Mouse (Mus musculus): Measurements from ENCODE around the gene Kirrel3.
A peak's percentile ranks its signal among the peaks of the same experiment; 100 is the strongest.

Kirrel3 gene

GRCm38 (mm10) chr9:34485759-34486431 lies at the start of gene Kirrel3:
Gene Kirrel3, plus strand, starts transcription at chr9:34485894.
- DNase-seq (ENCODE audit: low spot score): peak; percentile 50

GRCm38 (mm10) chr9:34440721-34441120 lies 45.0 kb upstream of the Kirrel3 start:
- no peak for DNase-seq (ENCODE audit: low spot score)

GRCm38 (mm10) chr9:34443950-34444349 lies 41.7 kb upstream of the Kirrel3 start:
- no peak for DNase-seq (ENCODE audit: low spot score)

DNA sequence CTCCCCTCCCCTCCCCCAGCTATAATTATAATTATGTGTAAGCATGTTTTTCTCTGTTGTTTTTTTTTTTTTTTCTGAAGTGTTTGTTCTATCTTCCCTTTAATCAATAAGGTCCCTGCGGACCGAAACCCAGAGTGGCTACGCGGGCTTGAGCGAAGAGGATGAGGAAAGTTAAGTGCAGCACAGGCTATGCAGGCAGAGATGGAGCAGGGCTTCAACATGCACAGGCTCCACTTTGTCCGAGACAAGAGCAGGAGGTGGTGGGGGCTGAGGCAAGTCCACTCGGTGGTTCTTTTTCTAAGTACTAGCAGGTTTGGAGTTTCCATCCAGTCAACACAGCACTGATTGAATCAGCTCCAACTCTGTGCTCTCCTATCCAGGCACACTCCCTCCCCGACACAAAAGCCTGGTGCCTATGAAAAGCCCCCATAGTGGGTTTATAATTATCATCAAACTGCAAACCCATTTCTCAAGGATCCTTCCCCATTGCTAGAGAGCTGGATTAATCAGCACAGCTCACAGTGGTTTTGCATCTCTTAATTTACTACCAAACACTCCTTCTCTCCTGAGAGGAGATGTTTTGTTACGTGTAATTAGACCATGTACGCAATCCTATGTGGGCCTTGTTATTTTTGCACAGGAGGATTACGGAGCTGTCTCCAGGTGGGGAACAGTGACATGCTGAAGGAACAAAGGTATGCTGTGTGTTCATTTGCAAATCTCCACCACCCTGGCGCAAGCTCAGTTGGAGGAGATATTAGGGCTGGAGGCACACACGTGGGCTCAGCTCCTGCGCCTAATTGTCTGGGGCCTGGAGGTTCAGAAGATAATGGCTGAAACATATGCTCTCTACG lies 39.0 kb upstream of the Kirrel3 start:
- no peak for DNase-seq (ENCODE audit: low spot score)

DNA sequence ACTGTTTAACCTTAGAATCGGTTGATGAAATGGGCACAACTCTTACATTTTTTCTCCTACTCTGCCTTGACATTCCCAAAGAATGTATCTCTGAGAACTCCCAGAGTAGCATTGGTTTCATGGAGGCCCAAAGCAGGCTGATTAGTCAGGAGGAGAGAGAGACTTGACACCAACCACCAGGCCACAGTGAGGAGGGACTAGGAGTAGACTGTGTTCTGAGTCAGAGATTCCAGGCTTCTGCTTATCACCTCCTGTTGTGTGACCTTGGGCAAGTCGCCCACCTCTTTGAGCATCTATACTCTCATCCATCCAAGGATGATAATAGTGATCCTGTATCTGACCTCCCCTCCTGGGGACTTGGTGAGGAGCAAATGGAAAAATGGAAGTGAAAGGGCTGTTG lies 38.0 kb upstream of the Kirrel3 start:
- DNase-seq (ENCODE audit: low spot score): no peak

- no peak for DNase-seq (ENCODE audit: low spot score)
Measured at GRCm38 (mm10) chr9:34448467-34448866, 37.2 kb upstream of the Kirrel3 start.

DNA sequence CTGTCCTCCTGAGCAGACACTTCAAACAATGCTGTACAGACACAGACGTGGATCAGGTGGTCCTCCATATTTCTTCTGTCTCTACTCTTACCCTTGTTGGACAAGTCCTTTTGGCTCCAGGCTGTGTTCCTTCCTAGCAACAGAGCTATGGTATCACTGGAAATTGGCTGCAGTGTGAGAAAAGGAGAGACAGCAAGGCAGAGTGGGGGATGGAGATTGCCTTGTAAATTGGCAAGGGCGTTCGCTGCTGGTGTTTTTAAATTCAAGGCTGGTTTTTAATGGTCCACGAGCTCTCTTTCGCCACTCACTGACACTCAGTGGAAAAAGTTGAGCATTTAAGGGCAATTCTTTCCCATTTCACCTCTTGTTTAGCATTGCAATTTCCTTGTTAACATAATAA lies 27.5 kb upstream of the Kirrel3 start:
- DNase-seq (ENCODE audit: low spot score): no peak

GRCm38 (mm10) chr9:34459968-34460367 lies 25.7 kb upstream of the Kirrel3 start:
- DNase-seq (ENCODE audit: low spot score): no peak

DNA sequence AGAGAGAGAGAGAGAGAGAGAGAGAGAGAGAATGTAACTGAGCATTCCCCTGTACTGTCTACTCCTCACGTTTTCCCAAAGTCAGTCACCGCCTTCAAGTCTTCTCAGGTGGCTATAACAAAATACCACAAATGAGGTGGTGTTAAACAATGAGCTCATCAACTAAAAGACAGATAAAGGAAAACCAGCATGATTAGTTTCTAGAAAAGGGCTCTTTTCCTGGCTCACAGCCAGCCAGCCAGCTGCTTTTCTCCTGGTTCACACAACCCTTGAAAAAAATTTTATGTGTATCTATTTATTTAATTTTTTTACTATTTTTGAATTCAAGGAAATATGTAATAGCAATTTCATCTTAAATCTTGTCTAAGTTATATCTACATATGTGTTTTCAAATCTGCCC lies 22.0 kb upstream of the Kirrel3 start:
- no peak for DNase-seq (ENCODE audit: low spot score)

DNA sequence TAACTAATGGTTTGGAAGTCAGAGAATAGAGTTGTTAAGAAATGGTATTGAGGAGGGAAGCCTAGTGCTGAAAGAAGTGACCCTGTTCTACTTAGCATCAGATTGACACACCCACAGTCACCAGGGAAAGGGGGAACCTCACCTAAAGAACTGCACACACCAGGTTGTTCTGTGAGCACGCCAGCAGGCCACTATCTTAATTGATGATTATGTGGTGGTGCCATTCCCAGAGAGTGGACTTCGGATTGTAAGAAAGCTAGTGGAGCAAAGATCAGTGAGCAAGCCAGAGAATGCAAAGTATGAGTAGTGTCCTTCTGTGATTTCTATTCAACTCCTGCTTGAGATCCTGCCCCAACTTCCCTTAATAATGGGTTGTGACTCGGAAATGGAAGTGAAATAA lies 19.6 kb upstream of the Kirrel3 start:
- no peak for DNase-seq (ENCODE audit: low spot score)

- DNase-seq (ENCODE audit: low spot score): no peak
Measured at GRCm38 (mm10) chr9:34469180-34469579, 16.5 kb upstream of the Kirrel3 start.

GRCm38 (mm10) chr9:34476206-34476605 lies 9.5 kb upstream of the Kirrel3 start:
- DNase-seq (ENCODE audit: low spot score): no peak

GRCm38 (mm10) chr9:34478494-34478893 lies 7.2 kb upstream of the Kirrel3 start:
- DNase-seq (ENCODE audit: low spot score): no peak

- no peak for DNase-seq (ENCODE audit: low spot score)
Measured at GRCm38 (mm10) chr9:34483236-34483635, 2.5 kb upstream of the Kirrel3 start.

- no peak for DNase-seq (ENCODE audit: low spot score)
Measured at GRCm38 (mm10) chr9:34484665-34485064, 1.0 kb upstream of the Kirrel3 start.

DNA sequence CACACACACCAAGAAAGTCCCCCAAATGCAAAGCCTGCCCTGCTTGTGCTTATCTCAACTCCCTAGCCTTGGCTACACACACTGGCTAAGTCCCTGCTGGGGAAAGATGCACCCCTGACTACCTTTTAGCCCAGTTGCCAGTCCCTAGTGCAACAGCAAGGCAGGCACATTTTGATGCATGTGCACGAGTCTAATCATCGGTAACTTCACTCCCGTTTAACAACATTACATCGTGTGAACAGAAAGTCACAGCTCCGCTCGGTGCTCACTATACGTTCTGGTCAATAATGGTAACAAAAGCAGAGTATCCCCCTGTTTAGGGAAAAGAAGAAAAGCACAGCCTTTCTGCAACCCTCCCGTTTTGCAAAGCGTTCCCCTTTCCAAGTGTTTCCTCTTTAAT lies 2.6 kb downstream of the Kirrel3 start:
- no peak for DNase-seq (ENCODE audit: low spot score)

DNA sequence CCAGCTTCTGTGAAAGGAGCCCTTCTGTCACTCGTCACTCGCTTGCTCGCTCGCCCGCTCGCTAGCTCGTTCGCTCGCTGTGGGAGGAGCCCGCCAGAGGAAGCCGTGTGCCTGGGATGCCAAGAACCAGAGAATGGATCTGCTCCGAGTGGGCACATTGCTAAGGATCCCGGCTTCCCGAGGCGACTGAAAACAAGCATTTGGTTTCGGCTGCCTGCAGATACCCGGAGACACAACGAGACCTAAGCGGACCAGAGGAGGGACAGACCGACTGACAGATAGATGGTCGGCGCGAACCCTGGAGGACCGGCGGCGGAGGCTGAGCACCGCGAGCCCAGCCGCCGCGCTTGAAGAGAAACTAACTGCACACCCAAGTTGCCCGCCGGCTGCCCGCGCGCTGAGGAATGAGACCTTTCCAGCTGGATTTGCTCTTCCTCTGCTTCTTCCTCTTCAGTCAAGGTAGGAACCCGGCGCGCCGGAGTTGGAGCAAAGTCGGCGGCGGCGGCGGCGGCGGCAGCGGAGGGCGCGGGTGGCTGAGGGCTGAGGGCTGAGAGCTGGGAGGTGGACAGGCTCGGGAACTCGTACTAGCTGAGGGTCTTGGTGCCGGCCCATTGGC lies 3.1 kb downstream of the Kirrel3 start:
- DNase-seq (ENCODE audit: low spot score): peak; percentile 39

- no peak for DNase-seq (ENCODE audit: low spot score)
Measured at GRCm38 (mm10) chr9:34489316-34489710, 3.6 kb downstream of the Kirrel3 start.

- DNase-seq (ENCODE audit: low spot score): no peak
Measured at GRCm38 (mm10) chr9:34489760-34490159, 4.1 kb downstream of the Kirrel3 start.

DNA sequence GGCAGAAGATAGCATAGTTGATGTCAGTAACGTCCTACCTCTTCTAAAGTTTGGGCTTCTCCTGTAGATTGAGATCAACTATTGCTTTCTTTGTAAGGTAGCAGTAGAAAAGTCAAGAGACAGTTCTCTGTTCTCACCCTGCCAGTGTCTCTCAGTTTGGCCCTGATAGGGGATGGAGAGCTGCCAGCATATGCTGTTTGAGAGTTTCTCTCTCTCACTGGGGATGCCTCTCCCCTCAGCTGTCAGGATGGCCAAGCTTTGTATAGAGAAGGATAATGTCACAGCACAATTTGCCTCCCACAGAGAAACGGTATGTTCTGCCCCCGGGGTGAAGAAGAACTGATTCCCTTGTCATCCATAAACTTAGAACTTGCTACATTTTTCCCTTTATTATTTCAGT lies 6.4 kb downstream of the Kirrel3 start:
- no peak for DNase-seq (ENCODE audit: low spot score)

DNA sequence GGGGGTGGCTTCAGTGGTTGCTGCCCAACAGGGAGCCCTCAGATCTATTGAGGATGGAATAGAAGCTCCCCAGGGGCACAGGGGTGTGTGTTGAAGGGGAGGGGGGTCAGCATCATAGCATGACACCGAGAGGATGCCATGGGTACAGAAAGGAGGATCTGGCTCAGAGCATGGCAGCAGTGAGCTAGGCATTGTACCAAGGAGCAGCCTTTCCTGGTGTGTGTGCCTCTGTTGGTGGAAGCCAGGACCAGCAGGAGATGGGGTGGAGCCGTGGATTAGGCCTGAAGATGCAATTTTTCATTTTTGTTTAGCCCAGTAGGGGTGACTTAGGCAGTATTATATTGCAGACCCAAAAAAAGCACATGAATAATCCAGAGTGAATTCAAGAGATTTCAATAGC lies 7.9 kb downstream of the Kirrel3 start:
- no peak for DNase-seq (ENCODE audit: low spot score)

GRCm38 (mm10) chr9:34498126-34498525 lies 12.4 kb downstream of the Kirrel3 start:
- DNase-seq (ENCODE audit: low spot score): no peak

DNA sequence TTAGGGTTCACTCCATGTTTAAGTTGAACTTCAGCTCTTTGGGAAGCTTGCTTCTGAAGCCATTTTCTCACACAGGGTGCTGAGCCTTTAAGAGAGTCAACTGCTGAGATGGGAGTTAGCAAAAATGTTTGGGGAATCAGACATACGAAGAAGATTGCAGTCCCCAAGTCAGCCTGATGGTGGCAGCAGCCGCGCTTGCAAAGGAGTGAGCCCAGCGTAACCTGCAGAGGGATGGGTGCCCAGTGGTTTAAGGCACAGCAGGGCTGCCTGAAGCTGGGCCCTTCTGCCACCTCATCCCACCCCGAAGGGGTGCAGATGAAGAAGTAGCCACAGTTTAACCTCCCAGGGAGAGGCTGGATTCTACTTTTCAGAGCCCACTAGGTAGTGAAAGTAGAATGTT lies 13.0 kb downstream of the Kirrel3 start:
- DNase-seq (ENCODE audit: low spot score): peak; percentile 70

All from ovary, postnatal 36 days (tissue).